Mouse (Mus musculus) embryonic facial prominence, embryonic 12.5 days (tissue): ENCODE data around the gene Chmp1a. TPM values are rescaled to one million over a fixed set of nuclear protein-coding genes. Genes with fewer than 3 reads are reported as not detected.
A peak's percentile ranks its signal among the peaks of the same experiment; 100 is the strongest.
"Not testable (repeated sequence)": the region's sequence is repeated elsewhere in the genome, so short reads cannot be mapped to it uniquely, and the experiment has no call there.

Experiments
- ATAC-seq: fragments of 200-750 bp; cut with Nextera tagmentation; 2 replicates; pipeline ENCODE4 v1.8.0; 2017; ENCODE audit not compliant: insufficient number of reproducible peaks, insufficient read depth, low FRiP score, low TSS enrichment
- H3K27ac ChIP-seq: fragments of 300-500 bp; sonication (generic); 2 replicates; pipeline ENCODE4 v1.5.1; 2016; ENCODE audit warnings: mild to moderate bottlenecking
- H3K27me3 ChIP-seq: fragments of 300-500 bp; sonication (generic); 2 replicates; pipeline ENCODE4 v1.6.1; 2016; ENCODE audit warnings: mild to moderate bottlenecking, moderate library complexity
- H3K36me3 ChIP-seq: fragments of 300-500 bp; sonication (generic); 2 replicates; pipeline ENCODE4 v1.6.1; 2016; ENCODE audit warnings: mild to moderate bottlenecking
- H3K4me1 ChIP-seq: fragments of 300-500 bp; sonication (generic); 2 replicates; pipeline ENCODE4 v1.6.1; 2016
- H3K4me2 ChIP-seq: fragments of 300-500 bp; sonication (generic); replicated peaks from 2 replicates; pipeline ENCODE4 v1.6.1; 2016; ENCODE audit warnings: mild to moderate bottlenecking, moderate library complexity
- H3K4me3 ChIP-seq: fragments of 300-500 bp; sonication (generic); 2 replicates; pipeline ENCODE4 v1.5.1; 2016; ENCODE audit warnings: mild to moderate bottlenecking
- H3K9ac ChIP-seq: fragments of 300-500 bp; sonication (generic); 2 replicates; pipeline ENCODE4 v1.6.1; 2016; ENCODE audit warnings: mild to moderate bottlenecking, moderate library complexity
- H3K9me3 ChIP-seq: fragments of 300-500 bp; sonication (generic); 2 replicates; pipeline ENCODE4 v1.6.1; 2016; ENCODE audit warnings: mild to moderate bottlenecking, moderate library complexity
- WGBS: fragments of 180-500 bp; shearing (Covaris S2); methylation state at CpG from one replicate; pipeline ENCODE4 v1.1.7; 2016; 5-methylcytosine and 5-hydroxymethylcytosine counted together
- polyA plus RNA-seq: library from polyadenylated mRNA; unstranded; fragments of >200 nt; fragmentation: Nextera tagmentation; extraction: Ambion mirVana; gene quantifications from 2 replicates; pipeline ENCODE4 v1.2.1, GENCODE M21; 2016

The Chmp1a gene
- polyA plus RNA-seq, 1 experiment from 2014 or later = 152 TPM

- ATAC-seq = no peak
- Histone ChIP-seq H3K4me1 (no peaks in the 10 kb centered on the region), H3K4me2 (no peak overlapping the region), H3K9ac (no peak overlapping the region), H3K27ac (no peak overlapping the region), H3K36me3 (peaks cover 74% of the 10 kb centered on the region), H3K4me3 (no peak overlapping the region), H3K9me3 (no peaks in the 10 kb centered on the region), H3K27me3 (no peaks in the 10 kb centered on the region)
- WGBS = 86% methylated on average over 4 of the region's 4 CpGs
Observed at GRCm38 (mm10) chr8:123244382-123244781, 31.8 kb upstream of the Chmp1a start.

- Histone ChIP-seq H3K9ac (no peak overlapping the region), H3K27ac (no peak overlapping the region), H3K4me3 (no peak overlapping the region), H3K27me3 (no peaks in the 10 kb centered on the region), H3K4me2 (no peak overlapping the region), H3K36me3 (peaks cover 62% of the 10 kb centered on the region), H3K4me1 (no peaks in the 10 kb centered on the region), H3K9me3 (no peaks in the 10 kb centered on the region)
- WGBS = 65% methylated on average over 11 of the region's 11 CpGs
- 0 out of 2 replicates have a peak, but pooled peaks have one; percentile 37 for ATAC-seq
Observed at GRCm38 (mm10) chr8:123243053-123243452, 30.5 kb upstream of the Chmp1a start.

- WGBS = 86% methylated on average over 7 of the region's 7 CpGs
- Histone ChIP-seq H3K4me2 (no peak overlapping the region), H3K4me3 (no peak overlapping the region), H3K36me3 (peaks cover 55% of the 10 kb centered on the region), H3K9ac (no peak overlapping the region), H3K9me3 (no peaks in the 10 kb centered on the region), H3K27ac (no peak overlapping the region), H3K4me1 (no peaks in the 10 kb centered on the region), H3K27me3 (no peaks in the 10 kb centered on the region)
- 0 out of 2 replicates have a peak, but pooled peaks have one; percentile 28 for ATAC-seq
Observed at GRCm38 (mm10) chr8:123242107-123242923, 29.8 kb upstream of the Chmp1a start.

GRCm38 (mm10) chr8:123239398-123239797 is 26.8 kb upstream of the Chmp1a start:
- H3K4me3 ChIP-seq = no peak overlapping the region
- no peaks in the 10 kb centered on the region for H3K9me3 ChIP-seq
- H3K9ac ChIP-seq = no peak overlapping the region
- H3K4me1 ChIP-seq = peaks cover 15% of the 10 kb centered on the region
- H3K4me2 ChIP-seq = no peak overlapping the region
- WGBS = 90% methylated on average over 10 of the region's 10 CpGs
- H3K27ac ChIP-seq = no peak overlapping the region
- no peak for ATAC-seq
- peaks cover 26% of the 10 kb centered on the region for H3K36me3 ChIP-seq
- H3K27me3 ChIP-seq = peaks cover 18% of the 10 kb centered on the region

- peak; percentile 70 for ATAC-seq
- Histone ChIP-seq H3K27ac (no peak within 1 kb of the TSS), H3K4me2 (peak within 1 kb of the TSS; percentile 88), H3K36me3 (no peaks in the 10 kb centered on the region; the same call in 1 of the 2 replicates), H3K9me3 (no peaks in the 10 kb centered on the region), H3K27me3 (peaks cover 40% of the 10 kb centered on the region), H3K4me1 (peaks cover 15% of the 10 kb centered on the region), H3K9ac (peak within 1 kb of the TSS; percentile 49), H3K4me3 (peak within 1 kb of the TSS; percentile 45)
- WGBS = 2% methylated on average over 57 of the region's 57 CpGs
Observed at GRCm38 (mm10) chr8:123235520-123236497, 23.2 kb upstream of the Chmp1a start, which contains the start of gene Spata2l. TSS of gene Spata2l (minus strand) at chr8:123236233.

GRCm38 (mm10) chr8:123234918-123235519 is 22.5 kb upstream of the Chmp1a start:
- peak overlapping the region; percentile 49; the same call in 1 of the 2 replicates for H3K9ac ChIP-seq
- peak overlapping the region; percentile 45 for H3K4me3 ChIP-seq
- H3K27ac ChIP-seq = no peak overlapping the region
- H3K4me1 ChIP-seq = peaks cover 15% of the 10 kb centered on the region
- H3K9me3 ChIP-seq = no peaks in the 10 kb centered on the region
- WGBS = 31% methylated on average over 13 of the region's 13 CpGs
- no peak for ATAC-seq
- H3K27me3 ChIP-seq = peaks cover 40% of the 10 kb centered on the region
- peaks cover 1% of the 10 kb centered on the region; the same call in 1 of the 2 replicates for H3K36me3 ChIP-seq
- peak overlapping the region; percentile 88 for H3K4me2 ChIP-seq

GRCm38 (mm10) chr8:123233760-123234159 is 21.2 kb upstream of the Chmp1a start:
- H3K27ac ChIP-seq = no peak overlapping the region
- no peak overlapping the region for H3K4me2 ChIP-seq
- no peaks in the 10 kb centered on the region for H3K9me3 ChIP-seq
- peaks cover 15% of the 10 kb centered on the region for H3K4me1 ChIP-seq
- no peak overlapping the region for H3K9ac ChIP-seq
- H3K27me3 ChIP-seq = peaks cover 40% of the 10 kb centered on the region
- H3K4me3 ChIP-seq = no peak overlapping the region
- H3K36me3 ChIP-seq = peaks cover 10% of the 10 kb centered on the region
- no peak for ATAC-seq
- WGBS = 74% methylated on average over 11 of the region's 11 CpGs

GRCm38 (mm10) chr8:123233300-123233699 is 20.7 kb upstream of the Chmp1a start:
- H3K27me3 ChIP-seq = peaks cover 40% of the 10 kb centered on the region
- peaks cover 15% of the 10 kb centered on the region for H3K4me1 ChIP-seq
- H3K36me3 ChIP-seq = peaks cover 15% of the 10 kb centered on the region
- no peak overlapping the region for H3K4me2 ChIP-seq
- no peak overlapping the region for H3K9ac ChIP-seq
- 58% methylated on average over 13 of the region's 13 CpGs for WGBS
- no peak overlapping the region for H3K27ac ChIP-seq
- no peak for ATAC-seq
- H3K9me3 ChIP-seq = no peaks in the 10 kb centered on the region
- no peak overlapping the region for H3K4me3 ChIP-seq

- H3K36me3 ChIP-seq = peaks cover 22% of the 10 kb centered on the region
- 48% methylated on average over 7 of the region's 7 CpGs for WGBS
- H3K4me3 ChIP-seq = no peak overlapping the region
- peaks cover 40% of the 10 kb centered on the region for H3K27me3 ChIP-seq
- H3K4me2 ChIP-seq = no peak overlapping the region
- H3K9me3 ChIP-seq = no peaks in the 10 kb centered on the region
- H3K4me1 ChIP-seq = peaks cover 15% of the 10 kb centered on the region
- no peak overlapping the region for H3K27ac ChIP-seq
- no peak overlapping the region for H3K9ac ChIP-seq
- no peak for ATAC-seq
Observed at GRCm38 (mm10) chr8:123232553-123232952, 20.0 kb upstream of the Chmp1a start.

GRCm38 (mm10) chr8:123231742-123232141 is 19.2 kb upstream of the Chmp1a start:
- 59% methylated on average over 5 of the region's 5 CpGs for WGBS
- Histone ChIP-seq H3K27ac (no peak overlapping the region), H3K36me3 (peaks cover 30% of the 10 kb centered on the region), H3K4me1 (peaks cover 15% of the 10 kb centered on the region), H3K27me3 (peaks cover 40% of the 10 kb centered on the region), H3K4me3 (no peak overlapping the region), H3K9ac (no peak overlapping the region; the same call in 1 of the 2 replicates), H3K9me3 (no peaks in the 10 kb centered on the region), H3K4me2 (no peak overlapping the region)
- ATAC-seq = no peak

GRCm38 (mm10) chr8:123230326-123230725 is 17.8 kb upstream of the Chmp1a start:
- H3K4me2 ChIP-seq, H3K9me3 ChIP-seq, H3K9ac ChIP-seq, H3K4me3 ChIP-seq, H3K27ac ChIP-seq, ATAC-seq: not testable (repeated sequence)
- WGBS = 79% methylated on average over 11 of the region's 11 CpGs
- Histone ChIP-seq H3K36me3 (peaks cover 31% of the 10 kb centered on the region), H3K4me1 (peaks cover 13% of the 10 kb centered on the region), H3K27me3 (peaks cover 29% of the 10 kb centered on the region)
